Mouse (Mus musculus): Measurements from ENCODE around the gene Fmo4. TPM values are rescaled to one million over a fixed set of nuclear protein-coding genes. Genes with fewer than 3 reads are reported as not detected.

Fmo4 gene
- polyA plus RNA-seq, 1 experiment: 0.44 TPM

DNA sequence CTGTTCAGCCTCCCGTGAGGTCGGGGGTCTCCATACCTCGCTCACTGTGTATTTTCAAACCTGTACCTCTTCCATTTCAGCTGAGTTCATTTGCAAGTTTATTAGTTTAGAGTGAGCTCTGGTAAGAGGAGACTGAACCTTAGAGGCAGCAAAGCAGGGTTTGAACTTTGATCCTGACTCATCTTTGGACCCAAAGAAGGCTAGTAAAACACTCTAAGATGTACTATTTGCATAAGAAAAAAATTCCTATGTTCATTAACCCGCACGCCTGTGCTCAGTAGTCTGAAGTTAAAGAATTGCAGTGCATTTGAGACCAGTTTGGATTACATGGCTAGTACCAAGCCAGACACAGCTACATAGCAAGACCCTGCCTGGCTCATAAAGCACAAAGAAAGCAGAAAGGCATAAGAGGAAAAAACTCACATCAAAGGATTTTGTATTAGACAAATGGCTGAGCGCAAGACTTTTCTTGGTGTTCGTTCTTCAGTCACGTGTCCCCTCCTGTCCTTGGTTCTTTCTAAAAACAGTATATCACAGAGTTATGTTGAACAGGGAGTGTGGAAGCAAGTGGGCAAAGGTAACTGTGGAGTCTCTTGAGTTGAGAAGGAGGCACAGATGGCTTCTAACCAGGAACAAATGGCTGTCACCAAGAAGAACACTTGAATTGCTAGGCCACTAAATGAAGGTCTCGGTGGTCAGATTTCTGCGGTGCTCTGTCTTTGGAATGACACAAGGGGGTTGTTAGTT, 1.8 kb upstream of the Fmo4 start:
- Histone ChIP-seq H3K4me1 (ENCODE audit: control insufficient read depth, insufficient read depth, low read length) (peaks cover 2% of the 10 kb centered on the region; the same call in 1 of the 2 replicates), H3K36me3 (ENCODE audit: control insufficient read depth, insufficient read depth, low read length) (no peaks in the 10 kb centered on the region), H3K27me3 (ENCODE audit: control insufficient read depth, insufficient read depth, low read length) (no peaks in the 10 kb centered on the region), H3K4me3 (ENCODE audit: control insufficient read depth, low read depth, low read length) (no peak overlapping the region), H3K27ac (ENCODE audit: control insufficient read depth, insufficient read depth, low read depth, low read length) (no peak overlapping the region)
- TF ChIP-seq POLR2A (IDR thresholded peaks at IDR 0.05; ENCODE audit: control insufficient read depth, low read depth, low read length) (no peak), CTCF (IDR thresholded peaks at IDR 0.05; ENCODE audit: control insufficient read depth, insufficient read depth, insufficient replicate concordance, low read depth, low read length) (no peak)

DNA sequence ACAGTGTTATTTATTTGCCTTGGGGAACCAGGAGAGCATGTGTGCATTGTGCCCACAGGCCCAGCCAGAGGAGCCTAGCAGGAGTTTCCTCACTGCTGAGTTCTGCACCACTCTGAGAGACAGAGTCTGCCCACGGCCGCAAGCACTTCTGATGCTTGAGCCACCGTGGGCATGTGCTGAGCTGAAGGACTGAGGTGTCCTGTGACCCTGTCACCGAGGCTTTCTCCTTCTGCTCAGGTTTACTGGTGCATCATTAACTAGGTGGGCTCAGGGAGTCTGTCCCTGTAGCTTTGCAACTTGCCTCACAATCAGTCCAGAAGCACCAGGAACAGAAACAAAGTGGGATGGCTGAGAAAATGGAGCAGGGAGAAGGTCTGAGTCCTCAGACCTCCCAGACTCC, 1.2 kb upstream of the Fmo4 start:
- H3K27ac ChIP-seq (ENCODE audit: control insufficient read depth, insufficient read depth, low read depth, low read length): no peak overlapping the region
- H3K4me1 ChIP-seq (ENCODE audit: control insufficient read depth, insufficient read depth, low read length): peaks cover 2% of the 10 kb centered on the region; the same call in 1 of the 2 replicates
- no peaks in the 10 kb centered on the region for H3K36me3 ChIP-seq (ENCODE audit: control insufficient read depth, insufficient read depth, low read length)
- H3K27me3 ChIP-seq (ENCODE audit: control insufficient read depth, insufficient read depth, low read length): no peaks in the 10 kb centered on the region
- TF ChIP-seq POLR2A (IDR thresholded peaks at IDR 0.05; ENCODE audit: control insufficient read depth, low read depth, low read length) (no peak), CTCF (IDR thresholded peaks at IDR 0.05; ENCODE audit: control insufficient read depth, insufficient read depth, insufficient replicate concordance, low read depth, low read length) (no peak)
- H3K4me3 ChIP-seq (ENCODE audit: control insufficient read depth, low read depth, low read length): no peak overlapping the region

DNA sequence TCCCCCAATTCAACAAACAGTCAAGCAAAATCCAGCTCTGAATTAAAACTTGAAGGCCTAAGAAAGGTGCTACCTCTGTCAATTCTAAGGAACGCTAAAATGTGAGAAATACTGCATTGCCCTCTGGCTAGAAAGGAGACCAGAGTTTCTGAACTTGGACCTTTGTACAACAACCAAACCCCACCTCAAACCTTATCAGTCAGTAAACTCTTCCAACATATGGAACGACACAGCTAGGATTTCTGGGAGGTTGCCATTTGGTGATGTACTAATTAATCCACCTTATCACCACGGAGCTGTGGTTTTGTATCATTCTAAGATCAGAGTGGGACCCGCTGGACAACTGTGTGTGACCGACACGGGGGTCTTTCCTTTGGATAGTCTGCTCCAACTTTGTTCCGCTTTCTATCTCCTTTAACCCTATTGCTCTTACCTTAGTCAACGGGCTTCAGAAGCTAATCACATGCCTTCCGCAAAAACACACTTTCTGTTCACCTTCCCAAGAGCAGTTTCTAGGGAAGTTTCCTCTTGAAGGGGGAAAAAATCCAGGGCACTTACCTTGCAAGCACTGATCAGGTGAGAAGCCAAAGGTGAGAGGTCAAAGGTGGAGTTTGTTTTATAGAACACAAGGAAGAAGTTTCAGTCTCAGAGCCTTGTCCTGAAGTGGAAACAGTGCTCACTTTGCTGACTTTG, 483 bp downstream of the Fmo4 start:
- Histone ChIP-seq H3K27ac (ENCODE audit: control insufficient read depth, insufficient read depth, low read depth, low read length) (no peak overlapping the region), H3K4me1 (ENCODE audit: control insufficient read depth, insufficient read depth, low read length) (peaks cover 2% of the 10 kb centered on the region; the same call in 1 of the 2 replicates), H3K36me3 (ENCODE audit: control insufficient read depth, insufficient read depth, low read length) (no peaks in the 10 kb centered on the region), H3K4me3 (ENCODE audit: control insufficient read depth, low read depth, low read length) (no peak overlapping the region; the same call in 1 of the 2 replicates), H3K27me3 (ENCODE audit: control insufficient read depth, insufficient read depth, low read length) (no peaks in the 10 kb centered on the region)
- no peak for TF ChIP-seq CTCF (IDR thresholded peaks at IDR 0.05; ENCODE audit: control insufficient read depth, insufficient read depth, insufficient replicate concordance, low read depth, low read length)
- no peak for TF ChIP-seq POLR2A (IDR thresholded peaks at IDR 0.05; ENCODE audit: control insufficient read depth, low read depth, low read length)

DNA sequence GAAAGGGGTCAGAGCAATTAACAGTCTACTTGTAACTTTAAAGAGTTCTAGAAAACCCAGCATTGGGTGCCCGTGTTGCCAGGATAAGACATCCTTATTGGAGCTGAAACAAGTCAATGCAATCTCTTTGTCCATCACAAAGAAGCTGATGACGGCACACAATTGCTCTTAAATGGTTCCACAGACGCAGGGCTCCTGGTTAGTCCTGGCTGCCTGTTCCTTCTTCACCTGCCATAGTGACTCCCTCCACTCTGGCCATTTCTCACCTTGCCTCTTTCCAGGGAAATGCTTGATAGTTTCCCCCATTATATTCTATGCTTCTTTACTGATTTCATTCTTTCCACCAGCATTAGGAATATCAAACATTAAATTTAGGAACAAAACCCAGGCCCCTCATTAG, 5.2 kb downstream of the Fmo4 start:
- TF ChIP-seq CTCF (IDR thresholded peaks at IDR 0.05; ENCODE audit: control insufficient read depth, insufficient read depth, insufficient replicate concordance, low read depth, low read length): no peak
- TF ChIP-seq POLR2A (IDR thresholded peaks at IDR 0.05; ENCODE audit: control insufficient read depth, low read depth, low read length): no peak
- Histone ChIP-seq H3K27ac (ENCODE audit: control insufficient read depth, insufficient read depth, low read depth, low read length) (no peak overlapping the region), H3K4me1 (ENCODE audit: control insufficient read depth, insufficient read depth, low read length) (no peaks in the 10 kb centered on the region), H3K36me3 (ENCODE audit: control insufficient read depth, insufficient read depth, low read length) (no peaks in the 10 kb centered on the region), H3K4me3 (ENCODE audit: control insufficient read depth, low read depth, low read length) (no peak overlapping the region), H3K27me3 (ENCODE audit: control insufficient read depth, insufficient read depth, low read length) (no peaks in the 10 kb centered on the region)

DNA sequence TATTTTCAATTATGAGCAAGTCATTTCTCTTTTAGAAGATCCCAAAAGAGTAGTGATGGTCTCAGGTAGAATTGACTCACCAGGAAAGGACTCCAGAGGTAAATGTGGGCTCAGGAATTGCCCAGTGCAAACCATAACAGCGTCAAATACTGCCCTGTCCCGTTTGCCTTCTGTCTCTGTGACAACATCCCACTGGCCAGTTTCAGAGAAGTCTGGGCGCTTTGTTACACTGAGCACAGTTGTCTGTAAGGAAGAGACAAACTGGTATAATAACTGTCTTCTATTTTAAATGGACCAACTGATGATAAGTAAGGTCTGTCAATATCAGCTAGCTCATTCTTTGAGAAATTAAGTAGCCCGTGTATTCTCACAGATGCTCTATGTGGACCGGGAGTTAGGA, 6.3 kb downstream of the Fmo4 start:
- TF ChIP-seq POLR2A (IDR thresholded peaks at IDR 0.05; ENCODE audit: control insufficient read depth, low read depth, low read length) (no peak), CTCF (IDR thresholded peaks at IDR 0.05; ENCODE audit: control insufficient read depth, insufficient read depth, insufficient replicate concordance, low read depth, low read length) (no peak)
- Histone ChIP-seq H3K4me1 (ENCODE audit: control insufficient read depth, insufficient read depth, low read length) (no peaks in the 10 kb centered on the region), H3K27me3 (ENCODE audit: control insufficient read depth, insufficient read depth, low read length) (no peaks in the 10 kb centered on the region), H3K27ac (ENCODE audit: control insufficient read depth, insufficient read depth, low read depth, low read length) (no peak overlapping the region), H3K36me3 (ENCODE audit: control insufficient read depth, insufficient read depth, low read length) (no peaks in the 10 kb centered on the region), H3K4me3 (ENCODE audit: control insufficient read depth, low read depth, low read length) (no peak overlapping the region)

DNA sequence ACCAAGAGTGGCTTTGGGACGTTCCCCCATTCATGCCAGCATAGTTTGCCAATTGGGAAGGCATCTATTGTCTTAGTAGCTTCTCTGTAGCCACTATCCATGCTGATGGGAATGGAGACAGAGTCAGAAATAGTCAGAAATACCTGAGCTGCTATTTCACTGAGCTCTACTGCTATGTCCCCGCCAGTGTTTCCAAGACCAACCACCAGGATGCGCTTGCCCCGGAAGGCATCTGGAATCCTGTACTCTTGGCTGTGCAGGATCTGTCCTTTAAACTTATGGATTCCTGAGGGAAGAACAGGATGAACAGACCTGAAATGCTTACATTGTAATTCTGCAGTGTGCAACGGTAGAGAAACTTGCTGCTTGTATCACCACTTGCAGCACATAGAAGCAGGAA, 8.8 kb downstream of the Fmo4 start:
- Histone ChIP-seq H3K36me3 (ENCODE audit: control insufficient read depth, insufficient read depth, low read length) (no peaks in the 10 kb centered on the region), H3K27me3 (ENCODE audit: control insufficient read depth, insufficient read depth, low read length) (no peaks in the 10 kb centered on the region), H3K4me1 (ENCODE audit: control insufficient read depth, insufficient read depth, low read length) (no peaks in the 10 kb centered on the region), H3K27ac (ENCODE audit: control insufficient read depth, insufficient read depth, low read depth, low read length) (no peak overlapping the region), H3K4me3 (ENCODE audit: control insufficient read depth, low read depth, low read length) (no peak overlapping the region)
- TF ChIP-seq POLR2A (IDR thresholded peaks at IDR 0.05; ENCODE audit: control insufficient read depth, low read depth, low read length): no peak
- TF ChIP-seq CTCF (IDR thresholded peaks at IDR 0.05; ENCODE audit: control insufficient read depth, insufficient read depth, insufficient replicate concordance, low read depth, low read length): no peak

DNA sequence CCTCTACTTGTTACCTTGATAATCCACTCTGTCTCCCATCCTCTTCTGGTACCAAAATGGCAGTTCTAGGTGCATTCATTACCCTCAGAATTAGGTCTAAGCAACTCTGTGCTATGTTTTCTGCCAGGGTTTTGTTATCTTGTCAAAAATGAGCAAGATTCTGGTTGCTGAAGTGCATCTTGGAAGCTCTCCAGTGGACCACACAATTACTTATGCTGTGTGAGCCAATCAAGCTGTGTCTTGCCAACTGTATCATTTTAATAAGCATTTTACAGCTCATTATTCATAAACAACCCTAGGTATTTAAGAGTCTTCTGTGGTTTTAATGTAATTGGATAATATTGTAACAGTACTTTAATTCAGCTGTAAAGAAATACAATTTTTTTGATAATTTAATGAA, 17.3 kb downstream of the Fmo4 start:
- TF ChIP-seq POLR2A (IDR thresholded peaks at IDR 0.05; ENCODE audit: control insufficient read depth, low read depth, low read length) (no peak), CTCF (IDR thresholded peaks at IDR 0.05; ENCODE audit: control insufficient read depth, insufficient read depth, insufficient replicate concordance, low read depth, low read length) (no peak)
- Histone ChIP-seq H3K4me3 (ENCODE audit: control insufficient read depth, low read depth, low read length) (no peak overlapping the region), H3K27me3 (ENCODE audit: control insufficient read depth, insufficient read depth, low read length) (no peaks in the 10 kb centered on the region), H3K36me3 (ENCODE audit: control insufficient read depth, insufficient read depth, low read length) (no peaks in the 10 kb centered on the region), H3K27ac (ENCODE audit: control insufficient read depth, insufficient read depth, low read depth, low read length) (no peak overlapping the region), H3K4me1 (ENCODE audit: control insufficient read depth, insufficient read depth, low read length) (no peaks in the 10 kb centered on the region)

Data from testis, adult 2 months (tissue).